Mouse (Mus musculus) thymus, postnatal 10 days (tissue): ENCODE data around the gene Tom1l2.

ENCODE experiments used
- DNase-seq, 2 experiments: peaks; one replicate each; pipeline ENCODE4 v3.0.0; 2021; ENCODE audit warnings: low spot score in 2 of 2

The Tom1l2 gene

DNA sequence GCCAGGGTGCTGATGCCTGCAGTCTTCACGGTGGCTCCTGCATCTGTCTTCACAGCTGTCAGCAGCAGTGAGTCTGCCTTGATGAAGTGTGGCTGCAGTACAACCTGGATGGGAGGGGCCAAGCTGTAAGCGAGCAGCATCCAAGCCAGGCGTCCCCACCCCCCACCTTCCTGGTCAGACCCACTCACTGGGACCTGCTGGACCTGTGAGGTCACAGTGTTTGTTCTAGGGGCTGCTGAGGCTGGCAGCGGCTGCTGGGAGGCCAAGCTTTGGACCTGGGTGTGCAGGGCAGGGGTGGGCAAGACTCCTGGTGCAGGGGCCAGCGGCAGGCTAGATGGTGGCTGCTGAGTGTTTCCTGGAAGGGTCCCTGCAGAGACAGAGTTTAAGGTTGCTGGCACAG is 146.5 kb downstream of the Tom1l2 start:
- DNase-seq, result no peak

DNA sequence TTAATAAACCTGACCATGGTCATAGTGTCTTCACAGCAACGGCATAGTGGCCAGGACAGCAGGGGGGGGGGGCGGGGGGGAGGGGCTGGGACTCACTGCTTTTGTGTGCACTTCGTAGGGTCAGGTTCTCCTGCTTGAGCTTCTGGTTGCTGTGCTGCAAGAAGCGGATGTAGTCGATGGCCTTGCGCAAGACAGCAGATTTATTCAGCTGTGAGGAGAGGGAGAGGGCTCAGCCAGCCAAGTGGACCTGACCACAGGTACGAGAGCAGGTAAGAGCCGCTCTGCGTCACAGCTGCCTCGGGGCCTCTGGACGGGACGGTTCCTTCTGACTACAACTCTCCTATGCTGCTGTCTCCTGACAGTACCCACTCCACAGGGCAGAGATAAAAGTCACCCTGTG is 147.7 kb downstream of the Tom1l2 start:
- DNase-seq, result no peak

DNA sequence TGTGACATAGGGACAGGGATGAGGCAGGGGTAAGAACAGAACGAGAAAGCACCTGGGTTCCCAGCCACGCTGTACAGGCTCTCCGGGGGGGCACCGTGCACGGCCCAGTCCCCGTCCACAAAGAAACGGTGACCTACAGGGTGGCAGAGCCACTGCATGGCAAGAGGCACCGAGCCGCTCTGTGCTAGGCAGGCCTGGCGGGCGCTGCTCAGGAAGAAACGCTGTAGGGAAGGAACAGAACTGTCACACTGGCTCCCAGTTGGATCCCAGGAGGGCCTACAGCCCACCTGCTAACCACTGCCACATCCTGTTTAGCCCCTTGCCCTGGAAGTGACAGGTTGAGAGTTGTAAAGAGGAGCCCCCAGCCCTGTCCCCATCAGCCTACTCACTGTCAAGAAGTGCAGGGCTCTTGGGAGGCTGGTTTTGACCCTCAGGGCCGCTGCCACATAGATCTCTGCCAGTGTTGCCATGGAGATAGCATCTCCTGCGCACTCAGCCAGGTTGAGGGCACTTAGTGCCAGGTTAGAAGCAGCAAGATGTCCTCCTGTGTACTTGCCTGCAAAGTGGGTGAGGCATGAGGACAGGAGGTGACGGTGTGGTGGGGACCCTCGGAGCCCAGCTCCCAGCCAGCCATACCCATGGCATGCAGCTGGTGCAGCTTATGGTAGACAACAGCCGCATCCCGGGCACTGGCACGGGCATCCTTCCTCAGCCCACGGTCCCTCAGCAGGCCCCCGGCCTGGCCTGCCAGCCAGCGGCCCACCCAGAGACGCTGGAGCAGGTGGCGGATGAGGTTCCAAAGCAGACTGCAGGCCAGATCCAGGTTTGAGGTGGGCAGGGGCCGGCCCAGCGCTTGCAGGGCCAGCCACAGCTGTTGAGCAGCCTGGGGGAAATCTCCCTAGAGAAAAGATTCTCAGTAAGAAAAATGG is 149.7 kb downstream of the Tom1l2 start:
- no peak for DNase-seq

DNA sequence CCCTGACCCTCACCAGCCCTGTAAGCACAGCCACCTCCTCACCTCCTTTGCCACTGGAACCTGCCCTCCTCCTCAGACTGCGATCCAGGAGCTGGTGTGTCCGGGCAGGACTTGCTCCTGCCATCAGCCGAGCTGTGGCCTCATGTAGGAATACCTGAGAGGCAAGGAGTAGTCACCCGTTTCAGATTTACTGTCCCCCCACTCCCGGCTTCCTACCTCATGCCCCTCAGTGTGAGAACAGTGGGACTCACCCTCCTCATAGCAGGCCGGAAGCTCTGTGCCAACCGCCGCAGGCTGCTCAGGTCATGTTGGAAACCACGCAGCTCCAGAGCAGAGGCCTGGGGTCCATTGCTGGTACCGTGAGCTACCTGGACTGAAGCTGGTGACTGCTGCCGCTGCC is 152.3 kb downstream of the Tom1l2 start:
- no peak for DNase-seq

DNA sequence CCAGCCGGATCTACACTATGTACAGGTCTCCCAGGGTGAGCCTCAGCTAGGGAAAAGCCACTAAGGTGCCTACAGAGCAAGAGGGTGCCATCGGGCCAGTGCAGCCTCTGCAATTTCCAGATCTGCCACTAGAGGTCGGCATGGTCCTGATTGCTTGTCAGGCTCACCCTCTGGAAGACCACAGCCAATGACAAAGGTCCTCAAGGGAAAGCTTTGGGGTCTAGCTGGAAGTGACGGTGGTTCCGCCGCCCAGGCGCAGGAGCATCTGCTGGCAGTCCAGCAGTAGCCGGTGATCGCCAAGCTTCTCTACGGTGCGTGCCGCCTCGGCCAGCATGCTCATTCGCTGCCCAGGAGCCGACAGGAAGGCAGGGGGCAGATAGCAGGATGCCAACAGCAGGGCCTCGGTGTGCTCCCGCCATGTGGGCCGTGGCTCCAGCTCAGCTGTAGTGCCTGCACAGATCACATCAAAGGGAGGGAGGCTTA is 153.0 kb downstream of the Tom1l2 start:
- peak; percentile 85 to 95 for DNase-seq

DNA sequence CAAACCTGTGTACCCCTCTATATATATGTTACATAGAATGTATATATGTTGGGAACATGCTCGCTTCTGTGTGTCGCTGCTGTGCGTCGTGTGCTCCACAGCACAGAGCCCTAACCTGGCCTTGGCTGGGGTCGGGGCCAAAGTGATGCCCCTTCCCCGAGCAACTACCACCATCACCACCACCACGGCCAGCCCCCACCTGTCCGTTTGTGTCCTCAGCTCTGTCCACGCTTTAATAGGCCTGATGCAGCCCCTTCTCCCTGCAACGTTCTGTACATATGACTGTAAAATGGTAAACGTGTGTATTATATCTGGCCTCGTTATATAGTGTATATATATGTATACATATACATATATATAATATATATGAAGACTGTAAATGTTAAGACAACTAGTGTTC is 154.1 kb downstream of the Tom1l2 start:
- no peak for DNase-seq

DNA sequence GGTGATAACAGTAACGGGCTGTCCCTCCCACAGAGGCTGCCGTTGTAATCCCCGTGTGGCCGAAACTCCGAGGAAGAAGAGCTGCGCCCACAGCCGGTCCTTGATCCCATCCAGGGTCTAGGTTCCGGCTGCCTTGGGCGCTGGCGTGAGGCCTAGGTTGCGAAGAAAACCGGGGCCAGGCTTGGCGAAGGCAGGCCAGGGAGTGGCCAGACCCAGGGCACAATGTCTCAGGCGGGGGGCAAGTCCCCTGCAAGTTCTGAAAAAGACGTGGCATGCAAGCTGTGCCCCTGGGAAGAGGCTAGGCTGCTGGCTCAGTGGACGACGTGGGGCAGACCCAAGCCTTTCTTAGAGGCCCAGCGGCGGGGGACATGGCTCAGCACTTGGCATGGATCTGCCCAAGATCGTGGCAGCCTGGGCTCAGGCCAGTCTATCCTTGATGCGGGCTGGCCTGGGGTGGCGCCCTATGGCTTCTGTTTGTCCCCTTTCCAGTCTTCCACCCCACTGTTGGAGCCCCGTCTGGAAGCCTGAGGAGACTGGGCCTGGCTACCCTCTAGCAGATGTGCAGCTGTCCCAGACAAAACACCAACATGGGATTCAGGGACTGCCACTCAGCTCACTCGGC is 154.6 kb downstream of the Tom1l2 start:
- no peak for DNase-seq

DNA sequence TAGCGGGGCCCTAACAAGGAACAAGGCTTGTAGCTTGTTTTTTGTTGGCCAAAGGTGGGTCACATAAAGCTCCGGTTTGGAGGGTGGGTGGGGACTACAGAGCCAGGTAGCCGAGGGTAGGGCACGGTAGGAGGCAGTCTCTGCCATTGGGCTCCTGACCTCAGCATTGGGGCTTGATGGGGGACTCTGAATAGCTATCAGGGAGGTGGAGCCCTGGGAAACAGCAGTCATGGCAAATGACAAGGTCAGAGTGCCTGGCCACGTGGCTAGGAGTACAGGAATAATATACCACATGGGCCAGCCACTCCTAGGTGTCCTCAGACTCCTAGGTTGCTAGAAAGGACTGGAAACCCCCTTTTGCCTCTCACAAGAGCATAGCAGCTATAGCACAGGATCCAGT is 156.4 kb downstream of the Tom1l2 start:
- no peak for DNase-seq

DNA sequence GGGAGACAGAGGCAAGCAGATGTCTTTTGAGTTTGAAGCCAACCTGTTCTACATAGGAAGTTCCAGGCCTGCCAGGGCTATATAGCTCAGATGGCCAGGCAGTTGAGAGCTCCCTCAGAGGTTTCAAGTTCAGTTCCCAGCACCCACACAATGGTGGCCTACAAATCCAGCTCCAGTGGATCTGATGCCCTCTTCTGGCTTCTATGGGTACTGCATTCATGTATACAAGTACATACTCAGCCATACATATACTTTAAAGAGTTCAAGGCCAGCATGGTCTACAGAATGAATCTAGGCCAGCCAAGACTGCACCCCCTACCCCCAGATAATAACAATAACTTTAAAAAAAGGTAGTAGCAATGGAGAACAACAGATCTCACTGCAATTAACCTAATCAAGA is 157.6 kb downstream of the Tom1l2 start:
- peak in 1 of 2 experiments; percentile 64 for DNase-seq

DNA sequence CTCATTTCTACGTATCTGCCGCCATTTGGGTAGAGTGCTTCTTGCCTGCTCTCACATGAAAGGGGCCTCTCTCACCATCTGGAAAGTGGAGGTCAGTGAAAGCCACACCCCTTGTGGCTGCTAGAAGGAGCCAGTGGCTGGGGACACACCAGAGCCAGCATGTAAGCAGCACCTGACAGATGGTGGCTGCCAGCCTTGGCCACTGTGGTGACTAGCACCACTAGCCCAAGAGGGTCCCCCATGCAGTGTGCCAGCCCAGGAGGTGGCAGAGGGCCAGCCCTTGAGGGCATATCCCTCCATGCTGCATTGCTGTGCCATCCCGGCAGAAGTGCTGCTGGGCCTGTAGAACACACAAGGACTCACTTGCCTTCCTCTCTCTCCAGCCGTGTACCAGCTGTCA is 159.1 kb downstream of the Tom1l2 start:
- DNase-seq, result no peak

DNA sequence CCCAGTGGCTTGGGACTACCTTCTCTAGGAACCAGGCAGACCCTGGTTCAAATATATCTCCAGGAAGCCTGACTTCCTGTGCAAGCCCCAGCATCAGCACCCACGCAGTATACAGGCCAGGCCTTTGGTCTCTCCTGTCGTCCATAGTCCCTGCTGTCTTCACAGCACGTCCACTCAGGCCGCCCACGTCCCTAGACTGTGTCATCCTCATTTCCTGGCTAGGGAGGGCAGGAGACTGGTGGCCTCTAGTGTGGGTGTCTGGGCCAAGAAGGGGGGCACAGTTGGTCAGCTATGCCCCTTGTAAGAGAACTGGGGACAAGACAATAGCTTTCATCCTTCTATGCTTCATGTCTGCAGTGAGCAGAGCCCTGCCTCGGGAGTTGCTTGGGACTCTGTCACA is 160.2 kb downstream of the Tom1l2 start:
- no peak for DNase-seq

DNA sequence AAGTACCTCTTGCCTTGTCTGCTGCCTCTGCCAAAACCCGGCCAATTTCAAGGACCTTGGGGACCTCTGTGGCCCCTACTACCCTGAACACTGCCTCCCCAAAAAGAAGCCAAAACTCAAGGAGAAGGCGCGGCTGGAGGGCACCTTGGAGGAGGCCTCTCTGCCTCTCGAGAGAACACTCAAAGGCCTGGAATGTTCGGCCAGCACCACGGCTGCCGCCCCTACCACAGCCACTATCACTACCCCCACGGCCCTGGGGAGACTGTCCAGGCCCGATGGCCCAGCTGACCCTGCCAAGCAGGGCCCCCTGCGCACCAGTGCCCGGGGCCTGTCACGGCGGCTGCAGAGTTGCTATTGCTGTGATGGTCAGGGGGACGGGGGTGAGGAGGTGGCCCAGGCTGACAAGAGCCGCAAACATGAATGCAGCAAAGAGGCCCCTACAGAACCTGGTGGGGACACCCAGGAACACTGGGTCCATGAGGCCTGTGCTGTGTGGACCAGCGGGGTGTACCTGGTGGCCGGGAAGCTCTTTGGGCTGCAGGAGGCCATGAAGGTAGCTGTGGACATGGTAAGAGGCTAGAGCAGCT is 162.6 kb downstream of the Tom1l2 start:
- DNase-seq, result no peak

DNA sequence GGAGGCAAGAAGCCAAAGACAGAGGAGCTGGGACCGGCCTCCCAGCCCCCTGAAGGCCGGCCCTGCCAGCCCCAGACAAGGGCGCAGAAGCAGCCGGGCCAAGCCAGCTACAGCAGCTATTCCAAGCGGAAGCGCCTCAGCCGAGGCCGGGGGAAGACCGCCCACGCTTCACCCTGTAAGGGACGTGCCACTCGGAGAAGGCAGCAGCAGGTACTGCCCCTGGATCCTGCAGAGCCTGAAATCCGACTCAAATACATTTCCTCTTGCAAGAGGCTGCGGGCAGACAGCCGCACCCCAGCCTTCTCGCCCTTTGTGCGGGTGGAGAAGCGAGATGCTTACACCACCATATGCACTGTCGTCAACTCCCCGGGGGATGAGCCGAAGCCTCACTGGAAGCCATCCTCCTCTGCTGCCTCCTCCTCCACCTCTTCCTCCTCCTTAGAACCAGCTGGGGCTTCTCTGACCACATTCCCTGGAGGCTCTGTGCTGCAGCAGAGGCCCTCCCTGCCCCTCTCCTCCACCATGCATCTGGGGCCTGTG is 163.1 kb downstream of the Tom1l2 start:
- DNase-seq, result no peak

DNA sequence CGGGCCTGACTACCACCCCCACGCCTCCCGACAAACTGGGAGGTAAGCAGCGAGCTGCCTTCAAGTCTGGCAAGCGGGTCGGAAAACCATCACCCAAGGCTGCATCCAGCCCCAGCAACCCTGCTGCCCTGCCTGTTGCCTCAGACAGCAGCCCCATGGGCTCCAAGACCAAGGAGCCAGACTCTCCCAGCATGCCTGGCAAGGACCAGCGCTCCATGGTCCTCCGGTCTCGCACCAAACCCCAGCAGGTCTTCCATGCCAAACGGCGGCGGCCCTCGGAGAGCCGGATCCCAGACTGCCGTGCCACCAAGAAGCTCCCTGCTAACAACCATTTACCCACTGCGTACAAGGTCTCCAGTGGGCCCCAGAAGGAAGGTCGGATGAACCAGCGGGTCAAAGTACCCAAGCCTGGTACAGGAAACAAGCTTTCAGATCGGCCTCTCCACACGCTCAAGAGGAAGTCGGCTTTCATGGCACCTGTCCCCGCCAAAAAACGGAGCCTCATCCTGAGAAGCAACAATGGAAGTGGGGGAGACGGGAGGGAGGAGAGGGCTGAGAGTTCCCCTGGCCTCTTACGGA is 164.3 kb downstream of the Tom1l2 start:
- peak in 1 of 2 experiments; percentile 44 for DNase-seq

DNA sequence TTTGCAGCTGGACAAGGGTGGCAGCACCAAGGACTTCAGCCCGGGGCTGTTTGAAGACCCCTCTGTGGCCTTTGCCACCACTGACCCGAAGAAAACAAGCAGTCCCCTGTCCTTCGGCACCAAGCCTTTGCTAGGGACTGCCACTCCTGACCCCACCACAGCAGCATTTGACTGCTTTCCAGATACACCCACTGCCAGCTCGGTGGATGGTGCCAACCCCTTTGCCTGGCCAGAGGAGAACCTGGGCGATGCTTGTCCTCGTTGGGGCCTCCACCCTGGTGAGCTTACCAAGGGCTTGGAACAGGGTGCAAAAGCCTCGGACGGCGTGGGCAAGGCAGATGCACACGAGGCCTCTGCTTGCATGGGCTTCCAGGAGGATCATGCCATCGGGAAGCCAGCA is 165.6 kb downstream of the Tom1l2 start:
- no peak for DNase-seq

DNA sequence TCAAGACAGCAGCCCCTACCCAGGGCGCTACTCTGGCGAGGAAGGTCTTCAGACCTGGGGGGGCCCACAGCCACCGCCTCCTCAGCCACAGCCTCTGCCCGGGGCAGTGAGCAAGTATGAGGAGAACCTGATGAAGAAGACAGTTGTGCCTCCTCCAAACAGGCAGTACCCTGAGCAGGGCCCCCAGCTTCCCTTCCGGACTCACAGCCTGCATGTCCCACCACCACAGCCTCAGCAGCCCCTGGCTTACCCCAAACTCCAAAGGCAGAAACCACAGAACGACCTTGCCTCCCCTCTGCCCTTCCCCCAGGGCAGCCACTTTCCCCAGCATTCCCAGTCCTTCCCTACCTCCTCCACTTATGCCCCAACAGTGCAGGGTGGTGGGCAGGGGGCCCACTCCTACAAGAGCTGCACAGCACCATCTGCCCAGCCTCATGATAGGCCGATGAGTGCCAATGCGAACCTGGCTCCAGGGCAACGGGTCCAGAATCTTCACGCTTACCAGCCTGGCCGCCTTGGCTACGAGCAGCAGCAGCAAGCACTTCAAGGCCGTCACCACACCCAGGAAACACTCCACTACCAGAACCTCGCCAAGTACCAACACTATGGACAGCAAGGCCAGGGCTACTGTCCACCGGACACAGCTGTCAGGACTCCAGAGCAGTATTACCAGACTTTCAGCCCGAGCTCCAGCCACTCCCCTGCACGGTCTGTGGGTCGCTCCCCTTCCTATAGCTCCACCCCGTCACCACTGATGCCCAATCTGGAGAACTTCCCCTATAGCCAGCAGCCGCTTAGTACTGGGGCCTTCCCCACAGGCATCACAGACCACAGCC is 167.1 kb downstream of the Tom1l2 start:
- peak; percentile 47 to 56 for DNase-seq

DNA sequence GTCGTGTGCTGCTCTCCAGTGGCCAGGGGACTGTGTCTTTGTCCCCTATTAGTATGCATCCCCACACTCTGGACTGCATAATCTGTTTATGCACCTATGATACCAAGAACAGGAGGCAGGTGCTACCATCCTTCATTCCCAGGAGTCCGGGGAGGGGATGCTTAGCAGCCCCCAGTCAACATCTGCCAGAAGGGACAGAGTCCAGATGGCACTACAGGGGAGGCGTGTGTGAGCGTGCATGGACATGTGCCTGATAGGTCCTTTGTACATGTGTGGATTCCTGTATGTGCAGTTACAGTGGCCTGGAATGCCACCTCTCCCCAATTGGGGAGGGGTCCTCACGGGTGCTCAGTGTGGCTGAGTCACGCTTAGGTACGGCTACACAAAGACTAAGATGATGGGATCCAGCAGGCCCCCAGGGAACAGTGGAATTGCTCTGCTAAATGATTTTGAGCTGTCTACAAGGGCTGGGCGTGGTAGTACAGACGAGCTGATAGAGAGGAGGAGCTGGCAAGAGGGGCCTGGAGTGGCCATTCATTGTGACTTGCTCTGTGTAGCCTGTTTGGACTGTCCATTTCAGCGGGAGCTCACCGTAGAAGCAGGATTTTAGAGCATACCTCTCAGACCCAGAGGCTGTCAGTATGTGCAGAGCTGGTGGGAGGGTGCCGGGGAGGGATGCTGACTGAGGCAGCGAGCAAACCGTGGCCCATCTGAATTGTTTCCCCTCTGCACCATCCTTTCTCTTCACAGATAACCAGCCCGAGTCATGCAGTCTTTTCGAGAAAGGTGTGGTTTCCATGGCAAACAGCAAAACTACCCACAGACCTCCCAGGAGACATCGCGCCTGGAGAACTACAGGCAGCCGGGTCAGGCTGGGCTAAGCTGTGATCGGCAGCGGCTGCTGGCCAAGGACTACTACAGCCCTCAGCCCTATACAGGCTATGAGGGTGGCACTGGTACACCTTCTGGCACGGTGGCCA is 168.1 kb downstream of the Tom1l2 start:
- no peak for DNase-seq

DNA sequence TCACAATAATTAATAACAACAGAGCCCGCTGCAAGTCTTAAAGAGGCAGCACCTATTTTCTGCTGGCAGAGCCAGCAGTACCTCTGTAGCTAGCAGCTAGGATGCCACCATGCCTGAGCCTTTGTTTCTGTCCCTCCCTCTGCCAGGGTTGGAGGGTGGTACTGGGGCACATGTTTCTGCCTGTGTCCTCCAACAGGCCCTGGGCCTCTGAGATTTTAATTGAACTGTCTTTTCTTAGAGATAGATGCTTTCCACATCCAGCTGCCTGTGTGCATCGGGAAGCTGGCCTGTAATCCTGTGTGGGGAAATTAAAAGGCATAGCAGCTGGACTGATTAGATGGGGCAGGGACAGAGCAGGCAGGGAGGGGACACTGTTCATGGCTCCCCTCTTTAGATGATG is 170.0 kb downstream of the Tom1l2 start:
- DNase-seq, result no peak

DNA sequence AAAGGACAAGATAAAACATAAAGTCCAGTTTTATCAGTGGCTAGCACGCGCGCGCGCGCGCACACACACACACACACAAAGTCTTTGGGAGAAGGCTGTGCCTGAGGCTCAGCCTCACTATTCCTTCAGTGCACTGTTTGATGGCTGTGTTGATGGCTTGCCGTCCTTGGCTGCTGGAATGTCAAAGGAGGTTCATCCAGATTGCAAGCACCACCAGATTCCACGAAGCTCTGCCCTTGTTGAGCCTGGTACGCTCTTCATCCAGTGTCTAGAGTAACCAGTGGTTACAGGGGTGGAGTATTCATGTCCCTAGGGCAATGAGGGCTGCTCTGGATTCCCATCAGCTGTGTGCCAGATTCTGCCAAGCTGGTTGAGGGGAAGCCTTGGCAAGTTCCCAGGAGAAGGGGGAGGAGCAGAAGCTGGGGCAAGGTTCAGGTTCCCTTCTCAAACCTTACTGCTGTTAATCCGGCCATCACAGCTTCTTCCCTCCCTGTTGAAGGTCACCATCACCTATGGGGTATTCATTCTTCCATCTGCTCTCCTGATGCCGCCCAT is 170.5 kb downstream of the Tom1l2 start:
- DNase-seq, result no peak

DNA sequence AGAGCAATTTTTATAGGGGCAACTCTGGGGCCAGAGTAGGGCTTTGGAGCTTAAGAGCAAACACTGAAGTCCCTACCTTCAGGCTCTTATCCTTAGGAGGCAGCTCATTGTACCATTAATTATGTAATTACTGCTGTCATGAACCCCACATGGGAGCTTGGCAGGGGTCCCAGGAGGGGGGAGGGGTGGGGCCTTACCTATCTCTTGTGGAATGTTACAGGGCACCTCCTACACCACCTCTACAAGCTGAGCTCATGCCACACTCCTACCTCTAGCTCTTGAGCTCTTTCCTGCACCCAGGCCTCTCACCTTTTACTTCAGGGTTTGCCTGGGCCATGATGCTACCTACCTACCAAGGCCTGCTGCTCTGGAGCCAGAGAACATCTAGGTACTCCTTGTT is 174.2 kb downstream of the Tom1l2 start:
- DNase-seq, result no peak
